Mouse (Mus musculus) kidney, postnatal 0 days (tissue): ENCODE measurements around the gene Ttc16. TPM values are rescaled to one million over a fixed set of nuclear protein-coding genes. Genes with fewer than 3 reads are reported as not detected.
A peak's percentile ranks its signal among the peaks of the same experiment; 100 is the strongest.

Source experiments
- ATAC-seq: fragments of 200-750 bp; cut with Nextera tagmentation; replicated peaks from 2 replicates; pipeline ENCODE4 v1.8.0; 2017; ENCODE audit warnings: low read depth, moderate number of reproducible peaks, moderate TSS enrichment, moderate library complexity; ENCODE audit not compliant: low FRiP score
- DNase-seq: peaks from one replicate; pipeline ENCODE4 v3.0.0-alpha.2; 2016; ENCODE audit warnings: low spot score
- H3K27ac ChIP-seq: fragments of 300-500 bp; sonication (generic); 2 replicates; pipeline ENCODE4 v1.5.1; 2014; ENCODE audit warnings: mild to moderate bottlenecking
- H3K27me3 ChIP-seq: fragments of 300-500 bp; sonication (generic); 2 replicates; pipeline ENCODE4 v1.6.1; 2014; ENCODE audit warnings: low read length, mixed read lengths; ENCODE audit not compliant: insufficient read depth
- H3K36me3 ChIP-seq: fragments of 300-500 bp; sonication (generic); 2 replicates; pipeline ENCODE4 v1.6.1; 2014; ENCODE audit warnings: low read length, mixed read lengths; ENCODE audit not compliant: insufficient read depth
- H3K4me1 ChIP-seq: fragments of 300-500 bp; sonication (generic); replicated peaks from 2 replicates; pipeline ENCODE4 v1.6.1; 2014; ENCODE audit warnings: antibody characterized with exemption, low read length, mixed read lengths; ENCODE audit not compliant: insufficient read depth
- H3K4me2 ChIP-seq: fragments of 300-500 bp; sonication (generic); 2 replicates; pipeline ENCODE4 v1.6.1; 2014; ENCODE audit warnings: mild to moderate bottlenecking, low read length, moderate library complexity, mixed read lengths
- H3K4me3 ChIP-seq: fragments of 300-500 bp; sonication (generic); replicated peaks from 2 replicates; pipeline ENCODE4 v1.5.1; 2014; ENCODE audit warnings: low read depth, low read length
- H3K9ac ChIP-seq: fragments of 300-500 bp; sonication (generic); 2 replicates; pipeline ENCODE4 v1.6.1; 2014; ENCODE audit warnings: low read depth, low read length
- H3K9me3 ChIP-seq: fragments of 300-500 bp; sonication (generic); replicated peaks from 2 replicates; pipeline ENCODE4 v1.6.1; 2016; ENCODE audit warnings: low read length, inconsistent platforms, mixed read lengths
- CTCF ChIP-seq: IDR thresholded peaks from 2 replicates; pipeline ENCODE4 v1.5.1; 2016; ENCODE audit warnings: antibody characterized with exemption, low read depth, mild to moderate bottlenecking, moderate library complexity
- WGBS: fragments of 180-500 bp; shearing (Covaris S2); extraction: QIAGEN DNeasy Blood & Tissue Kit; methylation state at CpG from one replicate; pipeline ENCODE4 v1.1.7; 2014; 5-methylcytosine and 5-hydroxymethylcytosine counted together
- polyA plus RNA-seq: library from polyadenylated mRNA; unstranded; fragments of >200 nt; fragmentation: Nextera tagmentation; extraction: Ambion mirVana; gene quantifications from 2 replicates; pipeline ENCODE4 v1.2.1, GENCODE M21; 2015

Ttc16 gene
- polyA plus RNA-seq, 1 experiment from 2014 or later = 0.18 TPM

DNA sequence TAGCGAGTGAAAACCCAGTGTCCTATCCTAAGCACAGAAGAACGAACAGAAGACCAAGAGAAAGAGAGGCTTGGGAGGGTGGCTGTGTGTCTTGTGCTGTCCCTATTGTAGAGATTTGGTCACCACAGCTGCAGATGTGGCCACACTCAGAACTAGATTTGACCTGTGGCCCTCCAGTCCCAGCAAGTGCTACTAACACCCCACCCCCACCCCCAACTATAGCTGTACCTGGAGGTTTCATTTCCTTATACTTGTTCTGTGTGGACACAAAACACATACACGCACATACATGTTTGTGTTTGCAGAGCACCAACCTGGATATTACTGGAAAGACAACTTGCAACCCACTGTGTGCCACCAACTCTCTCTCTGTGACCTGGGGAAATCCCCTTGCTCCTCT lies 55.4 kb downstream of the Ttc16 start:
- Histone ChIP-seq H3K9me3 (no peaks in the 10 kb centered on the region), H3K4me3 (no peak overlapping the region), H3K27me3 (no peaks in the 10 kb centered on the region), H3K27ac (no peak overlapping the region), H3K9ac (no peak overlapping the region), H3K36me3 (no peaks in the 10 kb centered on the region), H3K4me1 (peaks cover 10% of the 10 kb centered on the region; the same call in 1 of the 2 replicates), H3K4me2 (no peak overlapping the region)
- no peak for ATAC-seq
- DNase-seq = no peak
- WGBS = 86% methylated on average over 3 of the region's 3 CpGs
- TF ChIP-seq CTCF = no peak

- H3K4me3 ChIP-seq = no peak overlapping the region
- no peaks in the 10 kb centered on the region for H3K36me3 ChIP-seq
- H3K4me1 ChIP-seq = peaks cover 8% of the 10 kb centered on the region; the same call in 1 of the 2 replicates
- H3K9ac ChIP-seq = no peak overlapping the region
- no peaks in the 10 kb centered on the region for H3K27me3 ChIP-seq
- DNase-seq (no peak), ATAC-seq (no peak)
- WGBS = 62% methylated on average over 9 of the region's 9 CpGs
- H3K4me2 ChIP-seq = no peak overlapping the region
- H3K9me3 ChIP-seq = no peaks in the 10 kb centered on the region
- H3K27ac ChIP-seq = no peak overlapping the region
- no peak for TF ChIP-seq CTCF
Measured at GRCm38 (mm10) chr2:32718761-32719160, 56.7 kb downstream of the Ttc16 start.

DNA sequence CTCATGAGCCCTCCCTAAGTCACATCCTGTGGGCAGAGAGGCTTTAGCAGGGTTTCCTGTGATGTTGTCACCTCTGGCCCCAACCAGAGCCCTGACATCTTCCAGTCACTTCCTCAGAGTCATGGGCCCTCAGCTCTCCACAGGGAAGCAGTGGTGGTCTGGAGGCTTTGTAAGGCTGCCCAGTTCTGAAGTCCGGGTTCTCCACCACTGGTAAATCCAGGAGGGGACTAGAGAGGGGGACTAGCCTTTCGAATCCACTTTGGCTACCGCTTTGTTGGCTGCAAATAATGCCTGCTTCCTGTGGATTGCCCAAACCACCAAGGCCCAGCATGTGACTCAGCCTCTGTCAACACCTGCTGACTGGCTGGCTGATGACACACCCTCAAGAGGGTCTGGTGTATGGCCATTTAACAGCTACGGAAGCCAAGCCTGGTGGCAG lies 60.4 kb downstream of the Ttc16 start:
- Histone ChIP-seq H3K27ac (peak overlapping the region; percentile 76), H3K27me3 (no peaks in the 10 kb centered on the region), H3K4me1 (peaks cover 4% of the 10 kb centered on the region), H3K9ac (0 out of 2 replicates have a peak overlapping the region, but pooled peaks have one; percentile 23), H3K9me3 (no peaks in the 10 kb centered on the region), H3K4me2 (no peak overlapping the region), H3K4me3 (no peak overlapping the region), H3K36me3 (peaks cover 5% of the 10 kb centered on the region; the same call in 1 of the 2 replicates)
- 65% methylated on average over 4 of the region's 4 CpGs for WGBS
- ATAC-seq (no peak), DNase-seq (peak; percentile 42)
- no peak; the same call in 1 of the 2 replicates for TF ChIP-seq CTCF

- Histone ChIP-seq H3K9ac (peak overlapping the region; percentile 43; the same call in 1 of the 2 replicates), H3K36me3 (peaks cover 11% of the 10 kb centered on the region), H3K27ac (peak overlapping the region; percentile 98), H3K4me3 (no peak overlapping the region), H3K9me3 (no peaks in the 10 kb centered on the region), H3K4me2 (no peak overlapping the region), H3K27me3 (no peaks in the 10 kb centered on the region), H3K4me1 (peaks cover 4% of the 10 kb centered on the region)
- DNase-seq = no peak
- WGBS = 44% methylated on average over 11 of the region's 11 CpGs
- ATAC-seq = no peak
- no peak for TF ChIP-seq CTCF
Measured at GRCm38 (mm10) chr2:32714117-32714986, 61.1 kb downstream of the Ttc16 start.

DNA sequence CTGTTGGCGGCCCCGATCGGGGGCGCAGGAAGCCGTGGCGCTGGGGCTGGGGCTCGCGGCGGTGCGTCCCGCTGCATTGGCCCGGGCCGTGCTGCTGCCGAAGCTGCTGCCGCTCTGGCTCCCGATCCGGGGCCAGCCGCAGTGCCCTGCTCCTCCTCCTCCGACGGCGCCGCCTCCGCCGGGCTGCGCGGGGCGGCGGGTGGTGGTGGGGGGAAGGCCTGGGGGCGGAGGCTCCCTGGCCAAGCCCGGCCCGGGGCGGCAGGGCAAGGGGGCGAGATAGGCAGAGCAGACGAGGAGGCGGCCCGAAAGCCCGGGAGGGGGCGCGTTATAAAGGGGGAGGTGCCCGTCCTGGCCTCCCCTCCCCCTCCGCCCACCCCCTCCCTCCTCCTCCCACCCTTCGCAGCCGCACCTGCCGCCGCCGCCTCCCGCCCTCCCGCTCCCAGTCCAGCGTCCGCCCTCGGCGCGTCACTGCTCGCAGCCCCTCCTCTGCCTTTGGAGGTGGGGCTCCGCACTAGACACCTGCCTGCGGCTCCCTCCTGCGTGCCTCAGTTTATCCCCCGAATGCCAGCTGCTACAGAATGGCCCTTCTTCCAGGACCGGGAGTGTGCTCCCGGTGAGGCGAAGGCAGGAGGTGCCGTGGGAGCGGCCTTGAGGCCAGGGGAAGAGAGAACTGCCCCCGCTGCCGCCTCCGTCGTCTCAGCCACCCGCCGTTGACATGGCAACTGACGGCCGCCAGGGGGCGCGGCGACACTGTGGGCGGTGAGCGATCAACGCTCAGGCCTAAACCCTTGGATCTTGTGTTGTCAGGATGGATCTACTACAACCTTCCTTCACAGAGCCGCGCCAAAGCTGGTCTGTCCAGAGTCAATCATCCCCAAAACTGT lies 62.3 kb downstream of the Ttc16 start, which contains the start of gene Cdk9:
Gene Cdk9, minus strand, starts transcription at position 143 of the 884 bp plus-strand sequence.
- ATAC-seq = peak; percentile 89
- H3K9ac ChIP-seq = peak within 1 kb of the TSS; percentile 91
- no peaks in the 10 kb centered on the region for H3K9me3 ChIP-seq
- H3K27me3 ChIP-seq = no peaks in the 10 kb centered on the region
- peaks cover 4% of the 10 kb centered on the region for H3K4me1 ChIP-seq
- H3K4me3 ChIP-seq = peak within 1 kb of the TSS; percentile 87
- TF ChIP-seq CTCF = peak; percentile 99
- peaks cover 18% of the 10 kb centered on the region for H3K36me3 ChIP-seq
- H3K4me2 ChIP-seq = peak within 1 kb of the TSS; percentile 81
- peak within 1 kb of the TSS; percentile 98 for H3K27ac ChIP-seq
- DNase-seq = peak; percentile 93
- WGBS = under 1% methylated on average over 51 of the region's 79 CpGs

DNA sequence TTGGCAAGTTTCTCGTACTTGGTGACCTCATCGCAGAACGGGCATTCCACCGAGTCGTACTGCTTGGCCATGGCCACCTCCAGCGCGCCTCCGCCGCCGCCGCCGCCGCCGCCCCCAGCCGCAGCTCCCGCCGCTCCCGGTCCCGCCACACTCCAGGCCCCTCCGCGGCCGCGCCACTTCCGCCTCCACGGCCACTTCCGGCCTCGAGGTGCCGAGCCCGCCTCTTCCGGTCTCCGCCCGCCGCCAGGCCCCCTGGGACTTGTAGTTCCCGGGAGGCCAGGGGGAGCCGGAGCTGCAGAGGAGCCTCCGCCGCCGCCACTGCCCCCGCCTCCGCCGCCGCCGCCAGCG lies 62.9 kb downstream of the Ttc16 start:
- peak overlapping the region; percentile 87 for H3K4me3 ChIP-seq
- DNase-seq (peak; percentile 95), ATAC-seq (peak; percentile 88)
- peaks cover 23% of the 10 kb centered on the region for H3K36me3 ChIP-seq
- no peak for TF ChIP-seq CTCF
- H3K4me2 ChIP-seq = peak overlapping the region; percentile 81
- H3K27me3 ChIP-seq = no peaks in the 10 kb centered on the region
- H3K9me3 ChIP-seq = no peaks in the 10 kb centered on the region
- 0% methylated on average over 43 of the region's 44 CpGs for WGBS
- peak overlapping the region; percentile 98 for H3K27ac ChIP-seq
- H3K9ac ChIP-seq = peak overlapping the region; percentile 91
- H3K4me1 ChIP-seq = peaks cover 4% of the 10 kb centered on the region
